Mouse (Mus musculus) kidney, adult 2 months (tissue): ENCODE measurements around the gene Ptch1. TPM values are rescaled to one million over a fixed set of nuclear protein-coding genes. Genes with fewer than 3 reads are reported as not detected.

Source experiments
- DNase-seq: peaks from one replicate; pipeline ENCODE4 v3.0.0; 2021
- H3K27ac ChIP-seq: fragments of 200-500 bp; 2 replicates; pipeline ENCODE4 v1.5.1; 2012; ENCODE audit warnings: low read depth, low read length, control low read depth, inconsistent platforms; ENCODE audit not compliant: insufficient read depth
- H3K27me3 ChIP-seq: fragments of 200-500 bp; replicated peaks from 2 replicates; pipeline ENCODE4 v1.6.1; 2012; ENCODE audit warnings: mild to moderate bottlenecking, moderate library complexity, low read length, inconsistent platforms; ENCODE audit not compliant: control insufficient read depth, insufficient read depth
- H3K36me3 ChIP-seq: fragments of 200-500 bp; 2 replicates; pipeline ENCODE4 v1.6.1; 2012; ENCODE audit warnings: mild to moderate bottlenecking, moderate library complexity, low read length, inconsistent platforms; ENCODE audit not compliant: control insufficient read depth, insufficient read depth
- H3K4me1 ChIP-seq: fragments of 200-500 bp; 2 replicates; pipeline ENCODE4 v1.6.1; 2011; ENCODE audit warnings: low read length; ENCODE audit not compliant: control insufficient read depth, insufficient read depth
- H3K4me3 ChIP-seq: fragments of 200-500 bp; 2 replicates; pipeline ENCODE4 v1.5.1; 2011; ENCODE audit warnings: mild to moderate bottlenecking, low read depth, low read length, control low read depth; ENCODE audit not compliant: insufficient read depth
- CTCF ChIP-seq: fragments of 200-500 bp; conservative IDR thresholded peaks from 2 replicates; pipeline ENCODE4 v1.5.1; 2011; ENCODE audit warnings: low read depth, mild to moderate bottlenecking, control low read depth, low read length, moderate library complexity, mixed read lengths; ENCODE audit not compliant: insufficient read depth, insufficient read length
- POLR2A ChIP-seq: fragments of 200-500 bp; IDR thresholded peaks from one replicate; pipeline ENCODE4 v1.6.1; 2011; ENCODE audit warnings: low read depth, low read length, control low read depth
- WGBS: fragments of 180-500 bp; shearing (Covaris S2); methylation state at CpG from one replicate; pipeline ENCODE4 v1.1.7; 2018; 5-methylcytosine and 5-hydroxymethylcytosine counted together
- polyA plus RNA-seq: library from polyadenylated mRNA; depleted of rRNA; stranded (reverse); fragments of >200 nt; gene quantifications from 2 replicates; pipeline ENCODE4 v1.2.3, GENCODE M21; 2012

Ptch1 gene
- polyA plus RNA-seq, 1 experiment, result 17.5 TPM

DNA sequence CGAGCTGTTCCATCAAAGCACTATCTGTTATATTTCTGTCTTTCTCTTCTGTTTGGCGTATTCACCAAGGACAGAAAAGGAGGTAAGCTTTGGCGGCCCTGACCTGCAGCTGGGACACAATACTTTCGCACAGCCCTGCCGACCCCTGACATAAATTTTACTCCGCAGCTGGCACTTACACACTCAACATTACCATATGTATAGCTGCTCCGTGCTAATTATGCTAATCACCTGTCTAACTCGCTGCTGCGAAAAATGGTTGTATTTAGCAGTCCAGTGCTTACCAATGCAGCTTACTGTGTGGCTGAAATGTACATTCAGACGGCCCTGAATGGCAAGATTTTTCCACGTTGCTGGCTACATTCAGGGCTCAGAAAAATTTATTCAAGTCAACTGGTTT is 18.8 kb downstream of the Ptch1 start:
- no peak overlapping the region for H3K4me3 ChIP-seq
- TF ChIP-seq CTCF (no peak), POLR2A (no peak)
- H3K4me1 ChIP-seq, result peaks cover 12% of the 10 kb centered on the region; the same call in 1 of the 2 replicates
- no peak overlapping the region for H3K27ac ChIP-seq
- H3K36me3 ChIP-seq, result no peaks in the 10 kb centered on the region
- 61% methylated on average over 11 of the region's 11 CpGs for WGBS
- DNase-seq, result no peak
- H3K27me3 ChIP-seq, result no peaks in the 10 kb centered on the region

DNA sequence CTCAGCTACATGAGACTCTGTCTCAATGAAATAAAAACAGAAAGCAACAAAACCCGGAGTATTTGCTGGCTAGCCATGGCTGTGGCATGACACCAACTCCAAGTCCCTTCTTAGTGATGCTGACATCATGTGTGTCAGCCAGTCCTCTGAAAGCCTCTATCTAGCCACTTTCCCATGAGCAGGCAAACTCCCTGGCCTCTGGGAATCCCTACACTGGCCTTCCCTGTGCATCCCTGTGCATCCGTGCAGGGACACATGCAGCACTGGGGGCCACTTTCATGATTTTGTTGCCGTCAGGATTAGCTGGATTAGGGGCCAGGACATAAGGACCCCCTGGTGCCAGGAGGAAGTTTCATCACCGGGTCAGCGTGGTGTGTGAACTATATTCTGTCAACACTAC is 20.0 kb downstream of the Ptch1 start:
- Histone ChIP-seq H3K27me3 (no peaks in the 10 kb centered on the region), H3K4me3 (no peak overlapping the region), H3K4me1 (peaks cover 17% of the 10 kb centered on the region; the same call in 1 of the 2 replicates), H3K27ac (no peak overlapping the region), H3K36me3 (no peaks in the 10 kb centered on the region)
- TF ChIP-seq CTCF (no peak), POLR2A (no peak)
- 75% methylated on average over 5 of the region's 5 CpGs for WGBS
- DNase-seq, result no peak

DNA sequence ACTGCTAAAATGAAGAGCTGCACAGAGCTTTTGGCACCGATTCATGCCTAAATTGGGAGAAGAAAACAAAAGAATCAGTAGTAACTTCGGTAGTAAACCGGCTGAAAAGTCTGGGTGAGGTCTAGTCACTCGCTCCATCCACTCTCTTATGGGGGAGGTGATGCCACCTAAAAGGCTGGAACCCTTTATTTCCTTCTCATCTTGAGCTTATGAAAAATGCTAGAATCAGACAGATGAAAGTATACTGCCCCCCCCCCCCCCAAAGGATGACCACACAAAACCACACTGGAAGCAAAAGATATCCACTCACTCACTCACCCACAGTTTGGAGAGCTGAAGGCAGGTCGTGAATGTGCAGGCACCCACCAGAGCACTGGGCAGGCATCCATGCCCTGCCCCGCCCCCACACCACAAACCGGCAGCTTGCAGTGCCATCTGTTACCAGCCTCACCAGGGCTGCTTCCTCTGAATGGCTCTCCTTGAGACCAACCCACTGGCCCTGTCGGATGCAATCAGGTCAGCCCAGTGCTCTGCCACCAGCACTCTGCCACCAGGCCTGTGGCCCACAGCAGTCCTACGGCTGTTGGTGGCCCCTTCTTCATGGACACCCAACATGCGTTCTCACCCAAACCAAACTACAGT is 21.0 kb downstream of the Ptch1 start:
- no peaks in the 10 kb centered on the region for H3K36me3 ChIP-seq
- H3K4me3 ChIP-seq, result no peak overlapping the region
- DNase-seq, result peak; percentile 29
- WGBS, result 53% methylated on average over 10 of the region's 10 CpGs
- H3K27me3 ChIP-seq, result no peaks in the 10 kb centered on the region
- TF ChIP-seq CTCF, result no peak
- no peak for TF ChIP-seq POLR2A
- H3K27ac ChIP-seq, result no peak overlapping the region
- peaks cover 18% of the 10 kb centered on the region; the same call in 1 of the 2 replicates for H3K4me1 ChIP-seq

GRCm38 (mm10) chr13:63551552-63552290 is 21.7 kb downstream of the Ptch1 start:
- DNase-seq, result no peak
- Histone ChIP-seq H3K27me3 (no peaks in the 10 kb centered on the region), H3K27ac (no peak overlapping the region), H3K4me1 (peaks cover 18% of the 10 kb centered on the region; the same call in 1 of the 2 replicates), H3K36me3 (no peaks in the 10 kb centered on the region), H3K4me3 (no peak overlapping the region)
- WGBS, result 75% methylated on average over 10 of the region's 10 CpGs
- TF ChIP-seq POLR2A, result no peak
- TF ChIP-seq CTCF, result no peak

DNA sequence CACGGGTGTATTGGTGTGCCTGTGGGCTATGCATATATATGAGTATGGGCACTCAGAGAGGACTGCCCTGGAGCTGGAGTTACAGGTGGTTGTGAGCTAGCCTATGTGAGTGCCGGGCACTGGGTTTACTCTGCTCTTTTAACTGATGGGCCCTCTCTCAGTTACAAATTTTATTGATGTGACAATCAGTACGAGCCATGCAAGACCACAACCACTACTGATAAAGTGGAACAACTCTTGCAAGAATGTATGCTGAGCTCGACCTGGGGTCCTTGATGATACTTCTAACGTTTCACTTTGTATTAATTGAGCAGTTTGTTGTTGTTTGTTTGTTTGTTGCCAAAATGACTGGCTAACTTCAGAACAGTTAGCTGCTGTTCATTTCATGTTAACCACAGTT is 23.0 kb downstream of the Ptch1 start:
- no peak overlapping the region for H3K27ac ChIP-seq
- TF ChIP-seq CTCF (no peak), POLR2A (no peak)
- H3K4me3 ChIP-seq, result no peak overlapping the region
- no peak for DNase-seq
- WGBS, result 67% methylated on average over 5 of the region's 5 CpGs
- peaks cover 20% of the 10 kb centered on the region for H3K4me1 ChIP-seq
- H3K27me3 ChIP-seq, result no peaks in the 10 kb centered on the region
- no peaks in the 10 kb centered on the region for H3K36me3 ChIP-seq

DNA sequence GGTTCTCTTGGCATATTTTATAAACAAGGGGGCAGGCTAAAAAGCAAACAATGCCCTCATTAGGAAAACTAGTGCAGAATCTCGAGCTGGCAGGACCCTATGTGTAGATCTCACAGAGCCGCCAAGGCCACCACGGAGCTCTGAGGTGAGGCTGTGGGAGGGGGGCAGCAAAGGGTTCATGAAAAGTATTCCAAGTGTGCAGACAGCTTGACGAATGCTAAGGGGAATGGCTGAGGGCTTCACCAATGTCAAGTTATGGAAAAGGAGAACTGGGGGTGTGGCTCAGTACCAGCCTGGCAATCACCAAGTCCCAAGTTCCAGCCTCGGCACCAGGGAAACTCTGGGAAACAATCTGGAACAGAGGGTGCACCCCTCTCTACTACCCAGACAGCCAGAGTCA is 24.2 kb downstream of the Ptch1 start:
- WGBS, result 37% methylated on average over 5 of the region's 5 CpGs
- TF ChIP-seq POLR2A (no peak), CTCF (no peak)
- no peak overlapping the region for H3K27ac ChIP-seq
- no peaks in the 10 kb centered on the region for H3K27me3 ChIP-seq
- DNase-seq, result no peak
- H3K36me3 ChIP-seq, result no peaks in the 10 kb centered on the region
- H3K4me3 ChIP-seq, result no peak overlapping the region
- peaks cover 23% of the 10 kb centered on the region for H3K4me1 ChIP-seq

DNA sequence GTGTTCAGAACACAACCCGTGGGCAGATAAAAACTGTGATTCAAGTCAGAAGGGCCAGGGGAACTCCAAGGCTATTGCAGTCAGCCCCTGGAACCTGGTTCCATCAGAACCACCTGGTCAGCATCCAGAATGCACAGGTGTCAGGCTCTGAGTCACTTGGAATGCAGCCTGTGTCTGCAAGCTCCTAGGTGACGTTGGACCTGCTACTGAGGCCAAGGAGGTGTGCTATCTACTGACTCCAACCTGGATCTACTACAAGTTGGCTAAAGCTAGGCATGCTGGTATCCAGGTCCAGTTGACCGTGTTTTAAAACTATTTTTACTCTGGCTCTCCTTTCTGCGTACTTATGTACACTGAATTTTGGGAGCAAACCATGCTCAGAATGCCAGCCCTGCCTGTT is 24.8 kb downstream of the Ptch1 start:
- 50% methylated on average over 4 of the region's 4 CpGs for WGBS
- TF ChIP-seq CTCF, result no peak
- no peak for TF ChIP-seq POLR2A
- H3K4me3 ChIP-seq, result no peak overlapping the region
- H3K27ac ChIP-seq, result 0 out of 2 replicates have a peak overlapping the region, but pooled peaks have one; percentile 47
- no peaks in the 10 kb centered on the region for H3K27me3 ChIP-seq
- H3K4me1 ChIP-seq, result peaks cover 24% of the 10 kb centered on the region
- DNase-seq, result no peak
- H3K36me3 ChIP-seq, result no peaks in the 10 kb centered on the region
